Mouse (Mus musculus) olfactory bulb, adult 2 months (tissue): ENCODE results near the gene Smg6.

ENCODE experiments used
- CTCF ChIP-seq: fragments of 200-500 bp; IDR thresholded peaks from 2 replicates; pipeline ENCODE4 v1.5.1; 2012; ENCODE audit warnings: low read depth, mild to moderate bottlenecking, low read length, moderate library complexity; ENCODE audit not compliant: insufficient read depth
- POLR2A ChIP-seq: fragments of 200-500 bp; IDR thresholded peaks from 2 replicates; pipeline ENCODE4 v1.6.1; 2012; ENCODE audit warnings: mild to moderate bottlenecking, low read depth, low read length, moderate library complexity; ENCODE audit not compliant: insufficient read depth

- TF ChIP-seq CTCF (no peak), POLR2A (no peak)
These were observed 6.4 kb upstream of the Smg6 start for GRCm38 (mm10) chr11:74919249-74919648.
